Mouse (Mus musculus) spleen, adult 12 weeks (tissue): Measurements from ENCODE around the gene Gorab.

Source experiments
- DNase-seq: peaks from one replicate; pipeline ENCODE4 v3.0.0; 2022; ENCODE audit warnings: low spot score

Gene Gorab

GRCm38 (mm10) chr1:163403498-163404126, at the start of gene Gorab:
TSS of gene Gorab (minus strand) at chr1:163403669.
- peak; percentile 90 for DNase-seq

GRCm38 (mm10) chr1:163443832-163444231, 40.4 kb upstream of the Gorab start:
- no peak for DNase-seq

GRCm38 (mm10) chr1:163439002-163439401, 35.5 kb upstream of the Gorab start:
- DNase-seq = no peak

- DNase-seq = no peak
Measured at GRCm38 (mm10) chr1:163423467-163424014, 20.1 kb upstream of the Gorab start.

- DNase-seq = no peak
Measured at GRCm38 (mm10) chr1:163417191-163417590, 13.7 kb upstream of the Gorab start.

GRCm38 (mm10) chr1:163414200-163414599, 10.7 kb upstream of the Gorab start:
- DNase-seq = no peak

- no peak for DNase-seq
Measured at GRCm38 (mm10) chr1:163406203-163406602, 2.7 kb upstream of the Gorab start.

- no peak for DNase-seq
Measured at GRCm38 (mm10) chr1:163391321-163391720, 12.1 kb downstream of the Gorab start.

GRCm38 (mm10) chr1:163390044-163390443, 13.4 kb downstream of the Gorab start:
- DNase-seq = no peak

GRCm38 (mm10) chr1:163386196-163386595, 17.3 kb downstream of the Gorab start:
- DNase-seq = no peak

- DNase-seq = no peak
Measured at GRCm38 (mm10) chr1:163383442-163384027, 19.9 kb downstream of the Gorab start.

- DNase-seq = no peak
Measured at GRCm38 (mm10) chr1:163382048-163382719, 21.3 kb downstream of the Gorab start.

- DNase-seq = no peak
Measured at GRCm38 (mm10) chr1:163380591-163380990, 22.9 kb downstream of the Gorab start.

GRCm38 (mm10) chr1:163380072-163380471, 23.4 kb downstream of the Gorab start:
- DNase-seq = no peak

- DNase-seq = no peak
Measured at GRCm38 (mm10) chr1:163377924-163378323, 25.5 kb downstream of the Gorab start.

GRCm38 (mm10) chr1:163376818-163377581, 26.5 kb downstream of the Gorab start:
- no peak for DNase-seq

- DNase-seq = no peak
Measured at GRCm38 (mm10) chr1:163374455-163374854, 29.0 kb downstream of the Gorab start.

- no peak for DNase-seq
Measured at GRCm38 (mm10) chr1:163362202-163362601, 41.3 kb downstream of the Gorab start.

- DNase-seq = no peak
Measured at GRCm38 (mm10) chr1:163361376-163361775, 42.1 kb downstream of the Gorab start.

- DNase-seq = no peak
Measured at GRCm38 (mm10) chr1:163360796-163361195, 42.7 kb downstream of the Gorab start.

- DNase-seq = no peak
Measured at GRCm38 (mm10) chr1:163359521-163359920, 43.9 kb downstream of the Gorab start.

- no peak for DNase-seq
Measured at GRCm38 (mm10) chr1:163358165-163358564, 45.3 kb downstream of the Gorab start.
